Mouse (Mus musculus): ENCODE results near the gene Dusp1.

DNA sequence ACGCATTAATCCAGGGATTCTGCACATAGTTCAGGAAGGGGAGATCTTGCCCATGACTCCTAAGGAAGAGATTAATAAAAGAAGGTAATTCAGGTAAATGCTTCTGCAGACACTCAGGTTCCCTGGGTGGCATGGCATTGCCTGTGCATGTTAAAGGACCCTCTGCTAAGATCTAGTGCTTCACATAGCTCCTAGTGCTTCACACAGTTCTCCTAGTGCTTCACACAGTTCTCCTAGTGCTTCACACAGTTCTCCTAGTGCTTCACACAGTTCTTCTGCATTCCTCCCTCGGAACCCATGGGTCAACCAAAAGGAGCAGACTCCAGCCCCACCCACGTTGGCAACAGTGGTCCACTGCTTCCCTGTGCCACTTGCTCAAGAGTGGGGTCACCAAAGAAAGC is 56.7 kb downstream of the Dusp1 start:
- TF ChIP-seq EP300 (IDR thresholded peaks at IDR 0.05; ENCODE audit: low read depth) (no peak), CTCF (IDR thresholded peaks at IDR 0.05; ENCODE audit: low read depth) (no peak)
